Mouse (Mus musculus): ENCODE measurements around the gene Stard13.
A peak's percentile ranks its signal among the peaks of the same experiment; 100 is the strongest.

Gene Stard13

DNA sequence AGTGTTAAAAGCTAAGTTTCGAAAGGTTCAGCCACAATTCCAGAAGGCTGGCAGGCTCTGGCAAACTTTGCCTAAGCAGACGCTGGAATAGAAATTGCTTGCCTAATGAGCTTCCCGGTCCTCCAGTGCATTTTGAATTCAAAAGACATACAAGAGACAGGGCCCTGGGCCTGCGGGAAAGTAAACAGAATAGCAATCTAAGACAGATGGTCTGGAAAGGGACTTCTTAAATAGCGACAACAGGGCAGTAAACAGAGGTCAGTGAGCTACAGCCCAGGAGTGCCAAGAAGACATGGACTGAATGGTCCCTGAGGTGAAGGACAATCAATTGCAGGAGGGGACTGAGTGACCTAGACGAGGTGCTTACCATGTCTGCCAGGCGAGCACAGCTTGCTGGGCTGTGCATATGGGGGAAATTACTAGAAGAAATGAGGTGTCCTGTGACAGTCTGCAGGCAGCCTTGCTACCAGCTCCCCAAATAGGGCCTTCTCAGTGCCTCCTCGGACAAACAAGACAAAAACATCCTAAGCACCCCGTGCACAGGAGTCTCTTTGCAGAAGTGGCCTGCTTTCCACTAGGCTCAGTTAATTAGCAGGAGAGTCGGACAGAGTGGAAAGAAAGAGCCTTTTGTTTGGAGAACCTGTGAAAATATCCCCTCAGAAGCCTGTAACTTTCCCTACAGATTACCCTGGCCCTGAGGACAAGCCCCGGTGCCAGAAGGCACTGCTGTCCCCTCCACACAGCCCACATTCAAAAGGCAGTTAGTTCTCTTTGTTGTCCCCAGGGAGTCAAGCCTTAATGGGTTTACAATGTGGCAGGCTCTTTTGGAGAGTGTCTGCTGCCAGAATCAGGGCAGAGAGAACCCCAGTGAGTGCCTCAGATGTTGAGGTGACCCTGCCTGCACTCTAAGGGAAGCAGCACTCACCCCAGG, 90.7 kb downstream of the Stard13 start:
- DNase-seq (ENCODE audit: inconsistent ontology term), result peak; percentile 74

GRCm38 (mm10) chr5:151142241-151142640, 91.4 kb downstream of the Stard13 start:
- DNase-seq (ENCODE audit: inconsistent ontology term), result peak; percentile 85

GRCm38 (mm10) chr5:151137901-151138300, 95.7 kb downstream of the Stard13 start:
- no peak for DNase-seq (ENCODE audit: inconsistent ontology term)

GRCm38 (mm10) chr5:151137311-151137710, 96.3 kb downstream of the Stard13 start:
- DNase-seq (ENCODE audit: inconsistent ontology term), result no peak

DNA sequence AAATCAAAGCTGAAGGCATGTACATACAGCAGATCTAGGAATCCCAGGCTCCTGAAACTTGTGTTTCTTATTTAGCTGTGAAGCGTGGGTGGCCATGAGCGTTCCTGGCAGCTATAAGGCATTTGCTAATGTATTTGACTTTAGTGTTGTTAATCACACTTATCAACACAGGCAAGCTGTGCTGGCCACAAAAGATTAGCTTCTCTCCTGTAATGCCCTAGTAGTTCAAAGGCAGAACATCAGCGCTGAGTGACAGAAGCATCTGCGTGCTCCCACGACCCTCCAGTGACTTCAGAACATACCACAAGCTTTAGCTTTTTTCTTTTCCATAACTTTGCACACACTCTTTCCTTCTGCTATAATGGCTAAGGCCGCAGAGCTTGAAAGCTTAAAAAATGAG, 97.7 kb downstream of the Stard13 start:
- no peak for DNase-seq (ENCODE audit: inconsistent ontology term)

- DNase-seq (ENCODE audit: inconsistent ontology term), result no peak
These were observed 98.4 kb downstream of the Stard13 start for GRCm38 (mm10) chr5:151135078-151135826.

DNA sequence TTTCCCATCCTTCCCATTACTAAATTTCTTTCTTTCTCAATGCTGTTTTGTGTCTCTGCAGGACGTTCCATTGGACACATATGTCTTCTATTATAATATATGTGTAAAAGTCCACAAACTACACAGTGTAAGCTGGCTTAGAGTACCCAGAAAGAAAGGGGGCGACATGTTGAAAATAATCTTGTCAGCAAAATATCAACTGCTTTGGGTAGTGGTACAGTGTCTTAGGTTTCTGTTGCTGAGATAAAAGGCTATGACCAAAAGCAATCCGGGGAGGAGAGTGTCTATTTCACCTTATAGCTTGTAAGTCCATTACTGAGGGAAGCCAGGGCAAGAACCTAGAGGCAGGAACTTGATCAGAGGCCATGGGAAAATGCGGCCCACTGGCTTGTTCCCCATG, 99.4 kb downstream of the Stard13 start:
- DNase-seq (ENCODE audit: inconsistent ontology term), result no peak

DNA sequence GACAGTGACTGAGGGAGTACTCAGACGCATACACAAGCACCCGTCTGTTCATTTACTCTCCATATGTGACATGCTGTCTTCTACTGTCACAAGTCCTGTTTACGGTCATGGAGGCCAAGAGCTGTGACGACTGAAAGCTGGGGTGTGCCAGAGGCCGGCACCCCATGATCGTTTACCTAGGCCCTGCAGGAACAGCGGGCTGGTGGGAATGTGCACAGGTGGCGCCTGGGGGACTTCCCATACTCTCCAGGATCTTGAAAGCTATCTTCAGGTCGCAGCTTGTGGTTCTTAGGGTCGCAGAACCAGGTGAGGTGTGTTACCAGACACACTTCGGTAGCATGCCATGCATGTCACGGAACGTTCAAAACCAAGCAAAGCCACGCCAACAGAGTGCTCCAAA, 99.9 kb downstream of the Stard13 start:
- DNase-seq (ENCODE audit: inconsistent ontology term), result no peak

GRCm38 (mm10) chr5:151129762-151130161, 103.9 kb downstream of the Stard13 start:
- DNase-seq (ENCODE audit: inconsistent ontology term), result no peak

DNA sequence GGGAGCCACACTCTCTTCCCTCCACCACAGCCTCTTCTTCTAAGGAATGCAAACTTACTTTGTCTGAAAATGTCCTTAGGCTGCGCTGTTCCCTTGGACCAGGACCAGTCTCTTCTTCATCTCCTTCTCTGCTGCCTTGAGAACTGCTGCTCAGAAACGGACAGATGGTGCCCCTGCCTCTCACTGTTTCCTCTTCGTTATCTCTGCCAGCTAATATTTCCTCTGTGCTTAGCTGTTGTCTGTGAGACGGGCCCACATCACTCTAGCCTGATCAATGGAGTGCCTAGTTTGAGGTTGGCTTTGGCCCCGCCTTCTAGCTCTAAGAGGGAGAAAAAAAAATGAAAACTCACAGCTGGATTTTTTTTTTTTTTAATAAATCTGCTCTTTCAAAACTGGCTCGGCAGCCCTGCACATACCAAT, 106.3 kb downstream of the Stard13 start:
- DNase-seq (ENCODE audit: inconsistent ontology term), result no peak

GRCm38 (mm10) chr5:151126608-151127005, 107.0 kb downstream of the Stard13 start:
- DNase-seq (ENCODE audit: inconsistent ontology term), result no peak

DNA sequence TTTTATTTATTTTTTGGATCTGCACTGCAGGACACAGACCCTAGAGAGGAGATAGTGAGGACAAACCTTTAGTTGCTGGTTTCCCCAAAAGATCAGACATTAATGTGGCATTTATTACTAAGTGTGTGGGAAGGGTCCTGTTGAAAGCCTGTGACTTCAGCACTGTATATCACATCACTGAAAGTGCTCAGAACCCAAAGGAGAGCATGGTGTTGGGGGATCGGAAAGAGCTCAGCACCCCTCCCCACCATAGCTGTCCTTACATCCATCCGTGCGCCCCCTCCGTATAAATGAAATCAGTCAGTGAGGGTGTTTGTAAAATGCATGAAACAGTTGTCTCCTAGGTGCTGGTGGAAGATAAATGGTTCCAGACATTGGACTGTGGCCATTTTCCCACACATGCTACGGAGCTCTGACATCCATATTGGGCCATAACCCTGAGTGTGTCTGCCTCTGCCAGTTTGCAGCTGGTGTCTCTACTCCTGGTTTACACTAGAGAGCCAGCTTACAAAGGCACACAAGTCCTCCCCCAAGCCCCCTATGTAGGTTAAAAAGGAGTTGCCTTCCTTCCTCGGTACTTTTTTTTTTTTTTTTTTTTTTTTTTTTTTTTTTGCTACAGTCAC, 107.5 kb downstream of the Stard13 start:
- no peak for DNase-seq (ENCODE audit: inconsistent ontology term)

DNA sequence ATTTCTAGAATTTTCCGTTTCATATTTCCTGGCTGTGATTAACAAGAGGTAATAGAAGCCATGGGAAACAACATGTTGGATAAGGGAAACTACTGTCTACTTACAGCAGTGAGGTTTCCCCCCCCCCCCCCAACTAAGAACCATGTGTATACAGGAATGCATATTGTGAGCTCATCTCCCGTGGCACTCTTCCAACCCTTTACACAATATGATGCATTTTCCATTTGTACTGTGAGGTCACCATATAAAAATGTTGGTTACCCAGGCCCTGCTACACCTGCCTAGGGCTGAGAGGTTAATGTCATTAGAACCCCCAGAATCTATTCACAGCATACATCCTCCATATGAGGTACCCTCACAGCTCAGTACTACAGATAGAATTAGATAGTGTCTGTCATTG, 115.8 kb downstream of the Stard13 start:
- peak; percentile 83 for DNase-seq (ENCODE audit: inconsistent ontology term)

GRCm38 (mm10) chr5:151116192-151116887, 117.3 kb downstream of the Stard13 start:
- peak; percentile 26 for DNase-seq (ENCODE audit: inconsistent ontology term)

GRCm38 (mm10) chr5:151112743-151113142, 120.9 kb downstream of the Stard13 start:
- peak; percentile 81 for DNase-seq (ENCODE audit: inconsistent ontology term)

DNA sequence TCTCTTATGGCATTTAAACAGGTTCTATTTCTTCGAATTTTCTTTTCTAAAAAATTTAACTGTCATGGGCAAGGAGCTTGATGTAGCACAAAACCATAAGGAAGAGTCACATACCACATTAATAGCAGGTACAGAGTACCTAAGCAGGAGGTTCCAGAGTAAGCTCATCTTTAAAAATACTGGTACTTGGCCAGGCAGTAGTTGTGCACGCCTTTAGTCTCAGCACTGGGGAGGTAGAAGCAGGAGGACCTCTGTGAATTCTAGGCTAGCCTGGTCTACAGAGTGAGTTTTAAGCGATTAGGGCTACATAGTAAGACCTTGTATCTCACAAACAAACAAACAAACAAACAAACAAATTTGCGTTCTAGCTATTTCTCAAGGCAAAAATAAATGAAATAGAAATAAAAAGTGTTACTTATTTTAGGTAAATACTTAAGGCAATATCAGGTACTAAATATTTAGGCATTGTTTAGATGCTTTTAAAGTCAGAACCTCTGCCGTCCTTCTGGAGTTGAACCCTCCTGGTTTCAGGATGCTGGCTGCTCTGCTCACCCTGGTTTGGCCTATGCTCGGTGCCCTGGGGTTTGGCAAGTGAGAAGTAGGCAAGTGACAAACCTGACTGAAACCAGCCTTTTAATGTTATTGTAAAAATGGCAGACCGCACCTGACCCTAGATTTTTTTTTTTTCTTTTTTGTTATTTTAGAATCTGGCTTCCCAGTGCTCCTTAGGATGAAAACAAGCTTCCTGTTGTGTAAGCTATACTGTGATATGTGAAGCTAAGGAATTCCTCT, 122.4 kb downstream of the Stard13 start:
- DNase-seq (ENCODE audit: inconsistent ontology term), result no peak

DNA sequence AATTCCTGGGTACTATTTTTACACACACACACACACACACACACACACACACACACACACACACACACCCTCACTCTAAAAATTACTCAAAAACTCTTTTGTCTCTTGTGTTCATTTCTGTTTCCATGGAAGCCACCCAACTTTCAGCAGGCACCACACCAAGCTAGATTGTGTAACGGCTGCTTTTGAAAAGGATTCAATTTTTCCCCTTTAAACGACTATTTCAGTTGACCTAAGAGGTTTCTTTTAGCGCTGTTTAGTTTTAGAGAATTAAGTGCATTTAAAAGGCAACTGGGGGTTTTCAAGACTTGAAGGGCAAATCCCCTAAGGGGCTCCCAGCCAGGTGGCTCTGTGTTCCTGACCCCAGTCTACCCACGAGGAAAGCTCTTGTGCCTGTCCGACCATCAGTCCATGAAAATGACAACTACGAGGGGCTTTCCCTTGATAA, 123.2 kb downstream of the Stard13 start:
- DNase-seq (ENCODE audit: inconsistent ontology term), result peak; percentile 66

- no peak for DNase-seq (ENCODE audit: inconsistent ontology term)
These were observed 123.8 kb downstream of the Stard13 start for GRCm38 (mm10) chr5:151109822-151110221.

DNA sequence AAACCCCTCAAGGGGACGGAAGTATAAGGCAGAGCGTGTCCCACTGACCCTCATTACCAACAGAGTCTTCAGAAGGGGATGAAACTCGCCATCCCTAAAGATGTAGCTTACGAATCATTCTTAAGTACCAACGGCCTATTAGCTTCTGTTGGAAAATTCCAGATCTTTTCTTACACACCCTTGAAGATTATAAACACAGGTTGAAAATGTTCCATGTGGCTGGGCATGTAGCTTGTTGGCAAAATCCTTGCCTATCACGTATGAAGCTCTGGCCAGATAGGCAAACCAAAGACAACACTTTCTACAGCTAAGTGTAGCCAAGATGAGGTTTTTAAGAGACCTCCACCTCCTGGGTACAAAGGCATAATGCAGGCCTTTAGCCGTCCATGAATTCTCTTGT, 124.7 kb downstream of the Stard13 start:
- DNase-seq (ENCODE audit: inconsistent ontology term), result no peak

DNA sequence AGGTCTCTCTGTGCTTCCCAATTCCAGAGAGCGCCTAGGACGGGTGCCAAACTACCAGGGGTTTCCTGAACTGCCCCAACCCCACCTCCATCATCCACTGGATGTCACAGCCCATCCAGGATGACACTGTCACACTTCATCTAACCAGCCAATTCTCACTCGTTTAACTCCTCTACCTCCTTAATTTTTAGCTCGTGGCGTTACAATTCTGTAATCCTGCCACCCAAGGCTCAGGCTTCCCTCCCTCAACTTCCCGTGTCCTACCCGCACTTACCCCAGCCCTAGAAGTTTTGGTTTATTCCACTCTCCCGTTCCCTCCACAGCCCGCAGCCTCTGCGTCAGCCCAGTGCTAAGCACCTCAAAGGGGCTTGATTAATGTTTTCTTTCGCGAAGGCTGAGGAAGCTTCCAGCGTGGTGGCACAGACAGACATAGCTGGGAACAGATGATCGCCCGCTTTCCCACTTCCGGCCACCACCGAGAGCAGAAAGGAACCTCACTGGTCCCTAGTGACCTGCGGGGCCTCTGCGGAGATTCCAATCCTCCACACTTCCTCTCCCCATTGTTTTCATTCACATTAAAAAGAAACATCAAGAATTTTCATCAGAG, 125.2 kb downstream of the Stard13 start:
- no peak for DNase-seq (ENCODE audit: inconsistent ontology term)

Data from Muller cell, postnatal 12 days (primary cell).